Mouse (Mus musculus): Measurements from ENCODE around the gene Tamm41. TPM values are rescaled to one million over a fixed set of nuclear protein-coding genes. Genes with fewer than 3 reads are reported as not detected.

The Tamm41 gene
- polyA plus RNA-seq, 1 experiment from 2014 or later: 70.3 TPM

DNA sequence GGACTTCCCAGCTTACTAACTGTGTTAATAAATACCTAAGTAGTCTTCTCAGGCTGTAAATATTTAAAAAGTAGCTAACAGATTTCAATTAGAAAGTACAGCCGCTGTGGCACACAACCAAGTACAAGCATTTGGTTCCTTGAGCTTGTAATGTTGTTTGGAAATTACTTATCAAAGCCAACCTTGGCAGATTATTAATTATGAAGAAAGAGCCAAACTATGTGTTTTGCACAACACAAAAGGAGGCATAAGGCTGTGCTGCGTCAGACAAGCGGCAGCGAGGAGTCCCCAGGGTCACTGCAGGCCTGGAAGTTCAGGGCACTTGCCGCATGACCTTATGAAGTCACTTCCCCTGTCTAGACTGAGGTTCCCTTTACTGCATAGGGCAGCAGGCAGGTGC lies 4.2 kb downstream of the Tamm41 start:
- H3K27me3 ChIP-seq (replicated peaks; ENCODE audit: control insufficient read depth, insufficient read depth, low read length): no peaks in the 10 kb centered on the region
- no peak overlapping the region for H3K9ac ChIP-seq (ENCODE audit: low read depth, low read length)
- DNase-seq (ENCODE audit: low spot score) (no peak), ATAC-seq (replicated peaks; ENCODE audit: low FRiP score) (no peak)
- no peak overlapping the region for H3K4me3 ChIP-seq (ENCODE audit: low read depth, low read length)
- no peak overlapping the region for H3K27ac ChIP-seq (ENCODE audit: low read depth, low read length)
- H3K4me2 ChIP-seq: no peak overlapping the region
- H3K4me1 ChIP-seq (replicated peaks; ENCODE audit: control insufficient read depth, insufficient read depth, low read length): peaks cover 8% of the 10 kb centered on the region
- H3K36me3 ChIP-seq (ENCODE audit: control insufficient read depth, insufficient read depth, low read length): peaks cover 22% of the 10 kb centered on the region
- no peaks in the 10 kb centered on the region for H3K9me3 ChIP-seq (ENCODE audit: control insufficient read depth, low read length)
- WGBS: 97% methylated on average over 5 of the region's 5 CpGs

DNA sequence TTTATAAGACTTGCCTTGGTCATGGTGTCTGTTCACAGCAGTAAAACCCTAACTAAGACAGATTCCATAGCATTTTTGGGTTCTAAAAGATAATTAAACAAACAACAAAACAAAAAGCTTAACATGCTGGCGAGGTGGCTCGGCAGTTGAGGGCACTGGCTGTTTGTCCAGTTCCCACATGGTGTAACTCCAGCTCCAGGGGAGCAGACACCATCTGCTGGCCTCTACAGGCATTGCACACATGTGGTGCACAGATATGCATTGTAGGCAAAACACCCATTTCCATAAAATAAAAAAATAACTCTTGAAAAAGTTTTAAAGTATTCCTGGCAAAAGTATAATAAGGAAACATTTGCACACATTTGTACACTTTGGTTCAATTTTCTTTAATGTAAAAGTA lies 7.6 kb downstream of the Tamm41 start:
- H3K9me3 ChIP-seq (ENCODE audit: control insufficient read depth, low read length): no peaks in the 10 kb centered on the region
- H3K9ac ChIP-seq (ENCODE audit: low read depth, low read length): no peak overlapping the region
- H3K4me1 ChIP-seq (replicated peaks; ENCODE audit: control insufficient read depth, insufficient read depth, low read length): no peaks in the 10 kb centered on the region
- H3K36me3 ChIP-seq (ENCODE audit: control insufficient read depth, insufficient read depth, low read length): peaks cover 22% of the 10 kb centered on the region
- no peak for ATAC-seq (replicated peaks; ENCODE audit: low FRiP score)
- no peak overlapping the region for H3K4me2 ChIP-seq
- WGBS: 80% methylated on average over 2 of the region's 2 CpGs
- no peak overlapping the region for H3K27ac ChIP-seq (ENCODE audit: low read depth, low read length)
- DNase-seq (ENCODE audit: low spot score): no peak
- no peaks in the 10 kb centered on the region for H3K27me3 ChIP-seq (replicated peaks; ENCODE audit: control insufficient read depth, insufficient read depth, low read length)
- no peak overlapping the region for H3K4me3 ChIP-seq (ENCODE audit: low read depth, low read length)

DNA sequence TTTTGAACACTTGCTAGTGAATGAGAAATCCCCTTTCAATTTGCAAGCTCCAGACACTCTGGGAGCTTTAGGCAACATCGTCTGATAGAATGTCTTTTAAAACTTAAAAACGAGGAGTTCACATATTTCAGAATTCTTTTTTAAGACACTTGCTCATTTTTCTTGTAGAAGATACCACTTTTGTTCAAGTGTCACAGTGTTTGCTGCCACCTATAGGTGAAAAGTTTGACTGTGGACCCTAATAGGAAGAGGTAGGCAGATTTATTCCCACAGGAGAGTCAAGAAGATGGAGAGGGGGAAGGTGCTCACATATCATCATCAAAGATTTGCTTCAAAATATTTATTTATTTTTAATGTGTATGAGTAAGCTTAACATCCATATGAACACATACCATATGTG lies 8.4 kb downstream of the Tamm41 start:
- no peak for ATAC-seq (replicated peaks; ENCODE audit: low FRiP score)
- no peak overlapping the region for H3K9ac ChIP-seq (ENCODE audit: low read depth, low read length)
- no peaks in the 10 kb centered on the region for H3K27me3 ChIP-seq (replicated peaks; ENCODE audit: control insufficient read depth, insufficient read depth, low read length)
- H3K4me3 ChIP-seq (ENCODE audit: low read depth, low read length): no peak overlapping the region
- H3K27ac ChIP-seq (ENCODE audit: low read depth, low read length): no peak overlapping the region
- peaks cover 24% of the 10 kb centered on the region for H3K36me3 ChIP-seq (ENCODE audit: control insufficient read depth, insufficient read depth, low read length)
- H3K9me3 ChIP-seq (ENCODE audit: control insufficient read depth, low read length): no peaks in the 10 kb centered on the region
- no peak overlapping the region for H3K4me2 ChIP-seq
- whole genome bisulfite sequencing: 67% methylated on average over 2 of the region's 2 CpGs
- no peak for DNase-seq (ENCODE audit: low spot score)
- no peaks in the 10 kb centered on the region for H3K4me1 ChIP-seq (replicated peaks; ENCODE audit: control insufficient read depth, insufficient read depth, low read length)

DNA sequence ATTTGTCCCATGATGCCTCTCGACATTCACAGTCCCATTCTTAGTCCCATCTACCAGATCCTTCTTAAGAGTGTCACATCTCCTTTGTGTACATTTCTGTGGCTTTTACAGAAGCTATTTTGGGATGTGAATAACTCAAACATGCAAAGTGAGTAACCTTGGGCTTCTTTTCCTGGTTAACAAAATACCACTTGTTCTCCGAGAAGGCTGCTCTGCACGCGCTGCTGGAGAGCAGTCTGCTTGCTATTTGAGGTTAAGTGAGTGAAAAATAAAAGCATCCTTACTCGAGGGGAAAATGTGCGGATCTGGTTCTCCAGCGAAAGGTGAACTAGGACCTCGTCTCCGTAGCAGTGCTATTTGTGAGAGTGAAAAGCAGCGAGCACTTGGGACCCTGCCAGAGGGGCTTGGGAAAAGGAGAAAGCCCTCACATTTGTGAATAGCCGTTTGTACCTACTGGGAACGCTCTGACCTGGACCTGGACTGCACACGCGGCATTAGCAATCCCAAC lies 10.1 kb downstream of the Tamm41 start:
- Histone ChIP-seq H3K9ac (ENCODE audit: low read depth, low read length) (no peak overlapping the region), H3K4me3 (ENCODE audit: low read depth, low read length) (no peak overlapping the region), H3K27me3 (replicated peaks; ENCODE audit: control insufficient read depth, insufficient read depth, low read length) (no peaks in the 10 kb centered on the region), H3K9me3 (ENCODE audit: control insufficient read depth, low read length) (no peaks in the 10 kb centered on the region), H3K4me1 (replicated peaks; ENCODE audit: control insufficient read depth, insufficient read depth, low read length) (no peaks in the 10 kb centered on the region), H3K27ac (ENCODE audit: low read depth, low read length) (no peak overlapping the region), H3K4me2 (no peak overlapping the region), H3K36me3 (ENCODE audit: control insufficient read depth, insufficient read depth, low read length) (peaks cover 25% of the 10 kb centered on the region)
- DNase-seq (ENCODE audit: low spot score) (no peak), ATAC-seq (replicated peaks; ENCODE audit: low FRiP score) (no peak)
- WGBS: 95% methylated on average over 14 of the region's 14 CpGs

DNA sequence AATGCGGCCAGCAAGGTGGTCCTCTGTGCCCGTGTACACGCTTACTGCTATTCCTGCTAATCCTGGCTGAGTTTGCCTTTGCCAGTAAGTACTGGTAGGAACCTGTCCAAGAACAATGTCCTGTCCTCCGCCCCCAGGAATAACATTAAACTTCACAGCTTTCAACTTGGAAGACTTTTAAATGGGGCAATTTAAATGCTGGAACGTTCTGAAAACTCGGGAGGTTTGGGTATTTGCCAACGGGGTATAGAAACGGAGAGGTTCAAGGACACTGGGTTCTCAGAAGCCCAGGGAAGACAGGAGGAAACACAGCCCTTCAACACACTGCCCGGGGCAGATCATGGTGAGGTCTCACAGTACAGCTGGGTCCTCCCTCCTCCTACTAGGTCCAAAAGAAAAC lies 14.8 kb downstream of the Tamm41 start:
- 85% methylated on average over 9 of the region's 9 CpGs for WGBS
- Histone ChIP-seq H3K4me2 (no peak overlapping the region), H3K9me3 (ENCODE audit: control insufficient read depth, low read length) (no peaks in the 10 kb centered on the region), H3K27me3 (replicated peaks; ENCODE audit: control insufficient read depth, insufficient read depth, low read length) (no peaks in the 10 kb centered on the region), H3K27ac (ENCODE audit: low read depth, low read length) (no peak overlapping the region), H3K36me3 (ENCODE audit: control insufficient read depth, insufficient read depth, low read length) (peaks cover 13% of the 10 kb centered on the region), H3K9ac (ENCODE audit: low read depth, low read length) (no peak overlapping the region), H3K4me1 (replicated peaks; ENCODE audit: control insufficient read depth, insufficient read depth, low read length) (no peaks in the 10 kb centered on the region), H3K4me3 (ENCODE audit: low read depth, low read length) (no peak overlapping the region)
- DNase-seq (ENCODE audit: low spot score) (no peak), ATAC-seq (replicated peaks; ENCODE audit: low FRiP score) (no peak)

DNA sequence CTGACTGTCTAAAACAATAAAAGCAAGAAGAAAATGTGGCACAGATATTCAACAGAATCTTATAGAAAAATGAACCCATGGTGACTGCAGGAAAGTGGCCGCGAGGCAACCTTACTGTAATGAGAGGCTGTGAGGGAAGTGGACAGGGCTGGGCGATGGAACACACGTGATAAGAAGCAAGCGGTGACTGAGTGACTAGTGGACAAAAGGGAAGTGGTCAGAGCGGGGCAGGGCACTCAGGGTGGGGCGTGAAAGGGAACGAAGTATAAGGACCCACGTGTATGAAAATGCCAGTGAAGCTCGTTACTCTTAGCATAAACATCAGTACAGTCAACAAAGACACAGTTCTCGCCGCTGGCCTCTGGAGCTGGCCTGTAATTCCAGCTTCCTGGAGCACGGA lies 22.2 kb downstream of the Tamm41 start:
- H3K36me3 ChIP-seq (ENCODE audit: control insufficient read depth, insufficient read depth, low read length): peaks cover 12% of the 10 kb centered on the region
- ATAC-seq (replicated peaks; ENCODE audit: low FRiP score) (no peak), DNase-seq (ENCODE audit: low spot score) (no peak)
- H3K4me3 ChIP-seq (ENCODE audit: low read depth, low read length): no peak overlapping the region
- H3K9me3 ChIP-seq (ENCODE audit: control insufficient read depth, low read length): no peaks in the 10 kb centered on the region
- H3K9ac ChIP-seq (ENCODE audit: low read depth, low read length): no peak overlapping the region
- 65% methylated on average over 13 of the region's 13 CpGs for WGBS
- no peak overlapping the region for H3K27ac ChIP-seq (ENCODE audit: low read depth, low read length)
- H3K4me2 ChIP-seq: no peak overlapping the region
- no peaks in the 10 kb centered on the region for H3K4me1 ChIP-seq (replicated peaks; ENCODE audit: control insufficient read depth, insufficient read depth, low read length)
- H3K27me3 ChIP-seq (replicated peaks; ENCODE audit: control insufficient read depth, insufficient read depth, low read length): no peaks in the 10 kb centered on the region

DNA sequence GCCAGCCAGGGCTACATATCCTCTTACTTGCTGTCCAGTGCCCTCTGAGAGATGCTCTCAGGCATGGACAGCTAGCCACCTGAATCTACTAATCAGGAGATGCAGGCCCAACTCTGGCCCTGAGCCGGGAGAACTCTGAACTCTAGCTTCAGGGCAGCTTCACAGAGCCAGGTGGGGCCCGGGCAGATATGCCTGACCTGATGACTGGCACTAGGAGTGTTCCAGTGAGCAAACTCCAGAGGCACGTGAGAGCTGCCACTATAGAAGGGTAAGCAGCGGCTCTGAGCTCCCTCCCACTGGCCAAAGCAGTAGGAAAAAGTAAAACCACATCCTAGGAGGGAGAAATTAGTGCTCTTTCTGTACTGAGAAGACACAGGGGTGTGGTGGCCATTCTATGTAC lies 24.1 kb downstream of the Tamm41 start:
- 86% methylated on average over 4 of the region's 4 CpGs for WGBS
- H3K9ac ChIP-seq (ENCODE audit: low read depth, low read length): no peak overlapping the region
- H3K36me3 ChIP-seq (ENCODE audit: control insufficient read depth, insufficient read depth, low read length): peaks cover 14% of the 10 kb centered on the region

DNA sequence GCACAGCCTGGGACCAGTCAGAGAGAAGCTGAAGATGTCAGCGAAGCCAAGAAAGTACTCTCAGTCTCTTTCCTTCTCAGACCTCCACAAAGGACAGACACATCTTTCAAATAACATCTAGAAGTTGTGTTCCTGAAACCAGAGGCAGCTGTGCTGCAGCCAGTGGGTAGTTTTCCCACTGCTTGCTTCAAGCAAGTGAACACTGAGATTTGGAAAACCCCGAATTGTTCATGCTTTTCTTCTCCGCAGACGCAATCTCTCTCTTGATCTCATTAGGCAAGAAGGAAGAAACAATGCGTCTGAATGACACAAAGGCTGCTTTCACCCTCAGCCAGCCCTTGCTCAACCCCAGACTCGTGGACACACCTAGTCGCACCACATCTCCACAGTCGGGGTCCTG lies 25.9 kb downstream of the Tamm41 start:
- Histone ChIP-seq H3K4me2 (no peak overlapping the region), H3K9me3 (ENCODE audit: control insufficient read depth, low read length) (no peaks in the 10 kb centered on the region), H3K4me3 (ENCODE audit: low read depth, low read length) (no peak overlapping the region), H3K27me3 (replicated peaks; ENCODE audit: control insufficient read depth, insufficient read depth, low read length) (no peaks in the 10 kb centered on the region), H3K4me1 (replicated peaks; ENCODE audit: control insufficient read depth, insufficient read depth, low read length) (peaks cover 4% of the 10 kb centered on the region), H3K36me3 (ENCODE audit: control insufficient read depth, insufficient read depth, low read length) (peaks cover 8% of the 10 kb centered on the region), H3K27ac (ENCODE audit: low read depth, low read length) (no peak overlapping the region), H3K9ac (ENCODE audit: low read depth, low read length) (no peak overlapping the region)
- 85% methylated on average over 8 of the region's 8 CpGs for WGBS
- DNase-seq (ENCODE audit: low spot score) (no peak), ATAC-seq (replicated peaks; ENCODE audit: low FRiP score) (no peak)

More for the DNA sequence above, 24.1 kb downstream of the Tamm41 start:
- no peaks in the 10 kb centered on the region for H3K9me3 ChIP-seq (ENCODE audit: control insufficient read depth, low read length)
- DNase-seq (ENCODE audit: low spot score): no peak
- no peak overlapping the region for H3K27ac ChIP-seq (ENCODE audit: low read depth, low read length)
- no peaks in the 10 kb centered on the region for H3K4me1 ChIP-seq (replicated peaks; ENCODE audit: control insufficient read depth, insufficient read depth, low read length)
- no peaks in the 10 kb centered on the region for H3K27me3 ChIP-seq (replicated peaks; ENCODE audit: control insufficient read depth, insufficient read depth, low read length)
- H3K4me3 ChIP-seq (ENCODE audit: low read depth, low read length): no peak overlapping the region
- no peak overlapping the region for H3K4me2 ChIP-seq
- ATAC-seq (replicated peaks; ENCODE audit: low FRiP score): no peak

DNA sequence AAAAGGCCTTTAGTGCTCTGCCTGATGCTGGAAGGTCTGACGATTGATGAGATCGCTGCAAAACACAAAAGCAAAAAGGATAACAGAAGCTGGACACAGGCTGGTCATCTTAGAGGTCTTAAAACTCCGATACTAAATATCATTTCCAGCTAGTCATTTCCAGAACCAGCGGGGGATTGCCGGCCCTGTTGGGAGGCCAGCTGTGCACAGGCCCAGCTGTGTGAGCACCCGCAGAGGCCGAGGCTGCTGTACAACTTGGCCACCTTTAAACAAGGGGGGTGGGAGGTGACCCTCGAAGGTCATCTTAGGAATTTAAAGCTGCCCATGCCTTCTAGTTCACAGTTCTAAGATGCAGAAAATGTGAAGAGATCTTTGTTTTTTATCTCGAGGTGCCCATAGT lies 26.9 kb downstream of the Tamm41 start:
- no peak overlapping the region for H3K4me2 ChIP-seq
- DNase-seq (ENCODE audit: low spot score) (no peak), ATAC-seq (replicated peaks; ENCODE audit: low FRiP score) (no peak)
- H3K27ac ChIP-seq (ENCODE audit: low read depth, low read length): no peak overlapping the region
- WGBS: 87% methylated on average over 9 of the region's 9 CpGs
- no peak overlapping the region for H3K9ac ChIP-seq (ENCODE audit: low read depth, low read length)
- no peak overlapping the region for H3K4me3 ChIP-seq (ENCODE audit: low read depth, low read length)
- peaks cover 4% of the 10 kb centered on the region for H3K4me1 ChIP-seq (replicated peaks; ENCODE audit: control insufficient read depth, insufficient read depth, low read length)
- H3K27me3 ChIP-seq (replicated peaks; ENCODE audit: control insufficient read depth, insufficient read depth, low read length): no peaks in the 10 kb centered on the region
- no peaks in the 10 kb centered on the region for H3K9me3 ChIP-seq (ENCODE audit: control insufficient read depth, low read length)
- peaks cover 8% of the 10 kb centered on the region; the same call in 1 of the 2 replicates for H3K36me3 ChIP-seq (ENCODE audit: control insufficient read depth, insufficient read depth, low read length)

Data from liver, embryonic 11.5 days (tissue).